Mouse (Mus musculus): ENCODE measurements around the gene Yes1. TPM values are rescaled to one million over a fixed set of nuclear protein-coding genes. Genes with fewer than 3 reads are reported as not detected.
"Not testable (repeated sequence)": the region's sequence is repeated elsewhere in the genome, so short reads cannot be mapped to it uniquely, and the experiment has no call there.

Yes1 gene
- total RNA-seq (2015; ENCODE audit: low replicate concordance) (not detected in 2 replicates), total RNA-seq (2017; ENCODE audit: low replicate concordance) (0.34 and 0.98 TPM in 2 replicates)

GRCm38 (mm10) chr5:32610801-32611340 is at the start of gene Yes1:
Gene Yes1, plus strand, starts transcription at chr5:32611171.
- ATAC-seq (replicated peaks; ENCODE audit: low FRiP score, poor library complexity, severe bottlenecking): no peak

GRCm38 (mm10) chr5:32564697-32565096 is 46.3 kb upstream of the Yes1 start:
- ATAC-seq (replicated peaks; ENCODE audit: low FRiP score, poor library complexity, severe bottlenecking): no peak

- ATAC-seq (replicated peaks; ENCODE audit: low FRiP score, poor library complexity, severe bottlenecking): no peak
These were observed 39.2 kb upstream of the Yes1 start for GRCm38 (mm10) chr5:32571802-32572201.

- no peak for ATAC-seq (replicated peaks; ENCODE audit: low FRiP score, poor library complexity, severe bottlenecking)
These were observed 22.8 kb upstream of the Yes1 start for GRCm38 (mm10) chr5:32588136-32588535.

GRCm38 (mm10) chr5:32593793-32594192 is 17.2 kb upstream of the Yes1 start:
- ATAC-seq (replicated peaks; ENCODE audit: low FRiP score, poor library complexity, severe bottlenecking): no peak

GRCm38 (mm10) chr5:32594358-32594757 is 16.6 kb upstream of the Yes1 start:
- ATAC-seq (replicated peaks; ENCODE audit: low FRiP score, poor library complexity, severe bottlenecking): no peak

- ATAC-seq (replicated peaks; ENCODE audit: low FRiP score, poor library complexity, severe bottlenecking): no peak
These were observed 5.1 kb upstream of the Yes1 start for GRCm38 (mm10) chr5:32605911-32606310.

GRCm38 (mm10) chr5:32607776-32608355 is 3.1 kb upstream of the Yes1 start:
- no peak for ATAC-seq (replicated peaks; ENCODE audit: low FRiP score, poor library complexity, severe bottlenecking)

GRCm38 (mm10) chr5:32608516-32608915 is 2.5 kb upstream of the Yes1 start:
- ATAC-seq (replicated peaks; ENCODE audit: low FRiP score, poor library complexity, severe bottlenecking): no peak

- no peak for ATAC-seq (replicated peaks; ENCODE audit: low FRiP score, poor library complexity, severe bottlenecking)
These were observed 739 bp upstream of the Yes1 start for GRCm38 (mm10) chr5:32610064-32610800.

GRCm38 (mm10) chr5:32611341-32611961 is 480 bp downstream of the Yes1 start:
- no peak for ATAC-seq (replicated peaks; ENCODE audit: low FRiP score, poor library complexity, severe bottlenecking)

GRCm38 (mm10) chr5:32614291-32614690 is 3.3 kb downstream of the Yes1 start:
- ATAC-seq (replicated peaks; ENCODE audit: low FRiP score, poor library complexity, severe bottlenecking): no peak

GRCm38 (mm10) chr5:32614691-32615090 is 3.7 kb downstream of the Yes1 start:
- no peak for ATAC-seq (replicated peaks; ENCODE audit: low FRiP score, poor library complexity, severe bottlenecking)

- not testable (repeated sequence) for ATAC-seq (replicated peaks; ENCODE audit: low FRiP score, poor library complexity, severe bottlenecking)
These were observed 5.5 kb downstream of the Yes1 start for GRCm38 (mm10) chr5:32616489-32616888.

- ATAC-seq (replicated peaks; ENCODE audit: low FRiP score, poor library complexity, severe bottlenecking): no peak
These were observed 6.9 kb downstream of the Yes1 start for GRCm38 (mm10) chr5:32617851-32618250.

GRCm38 (mm10) chr5:32623649-32624048 is 12.7 kb downstream of the Yes1 start:
- no peak for ATAC-seq (replicated peaks; ENCODE audit: low FRiP score, poor library complexity, severe bottlenecking)

- ATAC-seq (replicated peaks; ENCODE audit: low FRiP score, poor library complexity, severe bottlenecking): no peak
These were observed 13.8 kb downstream of the Yes1 start for GRCm38 (mm10) chr5:32624777-32625176.

- ATAC-seq (replicated peaks; ENCODE audit: low FRiP score, poor library complexity, severe bottlenecking): no peak
These were observed 22.2 kb downstream of the Yes1 start for GRCm38 (mm10) chr5:32633185-32633584.

- ATAC-seq (replicated peaks; ENCODE audit: low FRiP score, poor library complexity, severe bottlenecking): no peak
These were observed 46.4 kb downstream of the Yes1 start for GRCm38 (mm10) chr5:32657386-32657785.

- ATAC-seq (replicated peaks; ENCODE audit: low FRiP score, poor library complexity, severe bottlenecking): no peak
These were observed 71.5 kb downstream of the Yes1 start for GRCm38 (mm10) chr5:32682475-32682874.

GRCm38 (mm10) chr5:32693411-32693810 is 82.4 kb downstream of the Yes1 start:
- ATAC-seq (replicated peaks; ENCODE audit: low FRiP score, poor library complexity, severe bottlenecking): no peak

Data from erythroblast, adult 5-6 weeks (primary cell).